Mouse (Mus musculus): ENCODE data around the gene Dnal1.
"Not testable (repeated sequence)": the region's sequence is repeated elsewhere in the genome, so short reads cannot be mapped to it uniquely, and the experiment has no call there.

Dnal1 gene

GRCm38 (mm10) chr12:84114153-84114994, at the start of gene Dnal1:
Dnal1 (plus strand) TSS chr12:84114366.
- peak; percentile 87 for DNase-seq

- DNase-seq, result no peak
Measured at GRCm38 (mm10) chr12:84064621-84065020, 49.5 kb upstream of the Dnal1 start.

GRCm38 (mm10) chr12:84067752-84068151, 46.4 kb upstream of the Dnal1 start:
- no peak for DNase-seq

GRCm38 (mm10) chr12:84068296-84068695, 45.9 kb upstream of the Dnal1 start:
- no peak for DNase-seq

- no peak for DNase-seq
Measured at GRCm38 (mm10) chr12:84068986-84069385, 45.2 kb upstream of the Dnal1 start, which contains the start of gene Acot5. Acot5 (plus strand) TSS chr12:84069325.

- peak; percentile 51 for DNase-seq
Measured at GRCm38 (mm10) chr12:84069582-84069981, 44.6 kb upstream of the Dnal1 start.

- DNase-seq, result no peak
Measured at GRCm38 (mm10) chr12:84071696-84072095, 42.5 kb upstream of the Dnal1 start.

- no peak for DNase-seq
Measured at GRCm38 (mm10) chr12:84077371-84077990, 36.7 kb upstream of the Dnal1 start.

GRCm38 (mm10) chr12:84083842-84084241, 30.3 kb upstream of the Dnal1 start:
- DNase-seq, result no peak

GRCm38 (mm10) chr12:84084581-84084980, 29.6 kb upstream of the Dnal1 start:
- no peak for DNase-seq

GRCm38 (mm10) chr12:84094666-84095065, 19.5 kb upstream of the Dnal1 start:
- not testable (repeated sequence) for DNase-seq

GRCm38 (mm10) chr12:84099605-84100004, 14.6 kb upstream of the Dnal1 start:
- no peak for DNase-seq

- no peak for DNase-seq
Measured at GRCm38 (mm10) chr12:84100071-84100470, 14.1 kb upstream of the Dnal1 start.

- peak; percentile 52 for DNase-seq
Measured at GRCm38 (mm10) chr12:84100604-84101492, 13.3 kb upstream of the Dnal1 start, which contains the start of gene Acot6. Acot6 (plus strand) TSS chr12:84100654.

- DNase-seq, result no peak
Measured at GRCm38 (mm10) chr12:84101493-84101845, 12.7 kb upstream of the Dnal1 start.

- no peak for DNase-seq
Measured at GRCm38 (mm10) chr12:84107012-84107411, 7.2 kb upstream of the Dnal1 start.

GRCm38 (mm10) chr12:84107692-84108091, 6.5 kb upstream of the Dnal1 start:
- no peak for DNase-seq

GRCm38 (mm10) chr12:84109924-84110323, 4.2 kb upstream of the Dnal1 start:
- DNase-seq, result no peak

- DNase-seq, result no peak
Measured at GRCm38 (mm10) chr12:84110814-84111213, 3.4 kb upstream of the Dnal1 start.

- DNase-seq, result no peak
Measured at GRCm38 (mm10) chr12:84113676-84114075, 490 bp upstream of the Dnal1 start.

- DNase-seq, result no peak
Measured at GRCm38 (mm10) chr12:84119584-84119983, 5.4 kb downstream of the Dnal1 start.

GRCm38 (mm10) chr12:84125892-84126291, 11.7 kb downstream of the Dnal1 start:
- no peak for DNase-seq

- DNase-seq, result no peak
Measured at GRCm38 (mm10) chr12:84126899-84127298, 12.7 kb downstream of the Dnal1 start.

Data from right cerebral cortex, postnatal 25 days (tissue).